Mouse (Mus musculus) heart, postnatal 0 days (tissue): ENCODE measurements at regions not wholly inside any gene's neighbourhood (a gene's known extent, or its start where the extent isn't known, plus 50 kb on each side); places are given as distances from the start of the nearest gene placed in this dataset.

ENCODE experiments used
- ATAC-seq: fragments of 200-750 bp; cut with Nextera tagmentation; 2 replicates; pipeline ENCODE4 v1.8.0; 2017; ENCODE audit warnings: low read depth, moderate number of reproducible peaks, moderate library complexity; ENCODE audit not compliant: insufficient read depth
- DNase-seq: peaks from one replicate; pipeline ENCODE4 v3.0.0-alpha.2; 2016; ENCODE audit warnings: low spot score
- H3K27ac ChIP-seq: fragments of 300-500 bp; sonication (generic); 2 replicates; pipeline ENCODE4 v1.5.1; 2014; ENCODE audit warnings: low read depth, mild to moderate bottlenecking
- H3K27me3 ChIP-seq: fragments of 300-500 bp; sonication (generic); 2 replicates; pipeline ENCODE4 v1.6.1; 2014; ENCODE audit warnings: low read length, mixed read lengths; ENCODE audit not compliant: control insufficient read depth, insufficient read depth
- H3K36me3 ChIP-seq: fragments of 300-500 bp; sonication (generic); replicated peaks from 2 replicates; pipeline ENCODE4 v1.6.1; 2014; ENCODE audit warnings: low read length, mixed read lengths; ENCODE audit not compliant: control insufficient read depth, insufficient read depth
- H3K4me1 ChIP-seq: fragments of 300-500 bp; sonication (generic); 2 replicates; pipeline ENCODE4 v1.6.1; 2014; ENCODE audit warnings: antibody characterized with exemption; ENCODE audit not compliant: control insufficient read depth, insufficient read depth
- H3K4me2 ChIP-seq: fragments of 300-500 bp; sonication (generic); 2 replicates; pipeline ENCODE4 v1.6.1; 2014; ENCODE audit warnings: low read depth, mild to moderate bottlenecking, low read length, moderate library complexity
- H3K4me3 ChIP-seq: fragments of 300-500 bp; sonication (generic); 2 replicates; pipeline ENCODE4 v1.5.1; 2014; ENCODE audit warnings: low read depth, low read length
- H3K9ac ChIP-seq: fragments of 300-500 bp; sonication (generic); replicated peaks from 2 replicates; pipeline ENCODE4 v1.6.1; 2014; ENCODE audit warnings: low read depth, low read length, mixed read lengths
- H3K9me3 ChIP-seq: fragments of 300-500 bp; sonication (generic); replicated peaks from 2 replicates; pipeline ENCODE4 v1.6.1; 2016; ENCODE audit warnings: low read length; ENCODE audit not compliant: control insufficient read depth
- CTCF ChIP-seq: IDR thresholded peaks from 2 replicates; pipeline ENCODE4 v1.5.1; 2016; ENCODE audit warnings: antibody characterized with exemption, control low read depth, low read depth
- EP300 ChIP-seq: IDR thresholded peaks from 2 replicates; pipeline ENCODE4 v1.6.1; 2016; ENCODE audit warnings: antibody characterized with exemption, low read depth
- WGBS: fragments of 180-500 bp; shearing (Covaris S2); extraction: QIAGEN DNeasy Blood & Tissue Kit; methylation state at CpG from one replicate; pipeline ENCODE4 v1.1.7; 2014; 5-methylcytosine and 5-hydroxymethylcytosine counted together

DNA sequence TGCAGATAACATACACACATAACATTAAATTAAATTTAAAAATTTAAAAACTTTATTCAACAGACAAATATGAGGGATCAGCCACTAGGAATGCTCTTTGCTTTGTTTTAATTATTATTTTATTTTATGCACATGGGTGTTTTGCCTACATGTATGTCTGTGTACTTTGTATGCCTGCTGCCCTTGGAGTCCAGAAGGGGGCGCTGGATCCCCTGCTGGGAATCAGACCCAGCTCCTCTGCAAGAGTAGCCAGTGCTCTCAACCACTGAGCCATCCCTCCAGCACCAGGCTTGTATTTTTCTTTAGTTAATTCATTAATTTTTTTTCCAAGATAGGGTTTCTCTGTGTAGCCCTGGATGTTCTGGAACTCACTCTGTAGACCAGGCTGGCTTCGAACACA lies 62.7 kb upstream of the Cecr2 start:
- ATAC-seq = no peak
- Histone ChIP-seq H3K27ac (0 out of 2 replicates have a peak overlapping the region, but pooled peaks have one; percentile 11), H3K36me3 (no peaks in the 10 kb centered on the region), H3K4me3 (no peak overlapping the region), H3K9me3 (no peaks in the 10 kb centered on the region), H3K4me2 (no peak overlapping the region), H3K9ac (no peak overlapping the region), H3K27me3 (0 out of 2 replicates have a peak, but pooled peaks cover 3% of the 10 kb centered on the region), H3K4me1 (no peaks in the 10 kb centered on the region)
- no peak for DNase-seq
- WGBS = 51% methylated on average over 2 of the region's 2 CpGs
- TF ChIP-seq EP300 = no peak
- TF ChIP-seq CTCF = peak; percentile 41

DNA sequence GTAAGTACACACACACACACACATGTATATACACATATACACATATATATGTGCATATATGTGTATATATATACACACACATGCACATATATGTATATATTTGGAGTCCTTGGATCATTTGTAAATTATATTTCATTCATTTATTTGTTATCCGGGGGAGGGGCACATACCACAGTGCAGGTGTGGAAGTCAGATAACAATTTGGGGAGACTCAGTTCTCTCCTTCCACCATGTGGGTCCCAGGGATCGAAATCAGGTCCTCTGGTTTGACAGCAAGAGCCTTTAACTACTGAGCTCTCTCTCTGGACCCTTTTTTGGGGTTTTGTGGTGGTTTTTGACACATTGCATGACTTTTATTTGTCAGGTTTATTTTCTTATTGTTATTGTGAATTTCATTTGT lies 65.8 kb upstream of the Cecr2 start:
- no peak overlapping the region for H3K4me3 ChIP-seq
- ATAC-seq = no peak
- H3K9me3 ChIP-seq = no peaks in the 10 kb centered on the region
- no peak for DNase-seq
- no peak overlapping the region for H3K4me2 ChIP-seq
- H3K27me3 ChIP-seq = no peaks in the 10 kb centered on the region
- no peaks in the 10 kb centered on the region for H3K36me3 ChIP-seq
- no peaks in the 10 kb centered on the region for H3K4me1 ChIP-seq
- 73% methylated on average over 2 of the region's 2 CpGs for WGBS
- H3K27ac ChIP-seq = no peak overlapping the region
- H3K9ac ChIP-seq = no peak overlapping the region
- TF ChIP-seq EP300 (no peak), CTCF (no peak)

DNA sequence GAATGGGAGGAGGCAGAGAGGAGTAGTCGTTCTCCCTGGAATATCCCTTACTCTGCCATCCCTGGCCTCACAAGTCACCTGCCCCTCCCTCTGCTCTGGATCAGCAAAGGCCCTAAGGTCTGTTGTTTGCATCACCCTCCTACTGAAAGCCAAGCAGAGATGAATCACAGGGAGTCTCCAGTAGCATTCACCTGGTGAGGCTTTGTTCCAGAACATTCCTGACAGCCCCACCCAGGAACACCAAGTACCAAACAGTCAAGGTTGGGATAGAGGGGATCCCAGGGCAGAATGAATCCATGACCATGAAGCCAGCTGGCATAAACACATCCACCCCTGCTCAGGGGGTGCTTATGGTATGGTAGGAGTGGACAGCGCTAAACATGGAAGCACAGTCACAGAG lies 67.4 kb upstream of the Hdhd5 start:
- Histone ChIP-seq H3K4me3 (no peak overlapping the region), H3K4me2 (no peak overlapping the region), H3K9ac (no peak overlapping the region), H3K27ac (no peak overlapping the region), H3K27me3 (no peaks in the 10 kb centered on the region), H3K4me1 (no peaks in the 10 kb centered on the region), H3K36me3 (no peaks in the 10 kb centered on the region), H3K9me3 (no peaks in the 10 kb centered on the region)
- TF ChIP-seq EP300 (no peak), CTCF (no peak)
- ATAC-seq (no peak), DNase-seq (no peak)
- 75% methylated on average over 2 of the region's 2 CpGs for WGBS

DNA sequence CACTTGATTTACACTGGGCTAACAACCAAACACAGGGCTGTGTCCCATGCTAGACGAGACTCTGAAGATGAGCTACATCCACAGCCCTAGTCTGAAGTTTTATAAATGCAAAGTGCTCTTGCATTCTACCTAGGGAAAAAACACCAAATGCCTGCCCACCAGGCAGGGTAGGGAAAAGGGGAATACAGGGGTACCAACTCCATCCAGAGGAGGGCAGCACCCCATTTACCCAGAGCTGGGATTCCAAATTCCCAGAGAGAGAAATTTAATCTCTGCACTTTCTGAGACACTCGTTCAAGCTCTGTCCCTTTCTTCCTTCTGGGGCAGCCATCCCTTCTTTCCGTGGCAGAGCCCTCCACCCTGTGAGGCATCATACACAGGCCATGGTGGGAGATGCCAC lies 66.8 kb upstream of the Hdhd5 start:
- TF ChIP-seq EP300 (no peak), CTCF (peak; percentile 38)
- WGBS = 26% methylated on average over 3 of the region's 3 CpGs
- ATAC-seq = no peak
- H3K9ac ChIP-seq = no peak overlapping the region
- no peak for DNase-seq
- no peaks in the 10 kb centered on the region for H3K27me3 ChIP-seq
- no peak overlapping the region for H3K27ac ChIP-seq
- H3K36me3 ChIP-seq = no peaks in the 10 kb centered on the region
- no peak overlapping the region for H3K4me3 ChIP-seq
- H3K4me1 ChIP-seq = no peaks in the 10 kb centered on the region
- H3K9me3 ChIP-seq = no peaks in the 10 kb centered on the region
- no peak overlapping the region for H3K4me2 ChIP-seq

DNA sequence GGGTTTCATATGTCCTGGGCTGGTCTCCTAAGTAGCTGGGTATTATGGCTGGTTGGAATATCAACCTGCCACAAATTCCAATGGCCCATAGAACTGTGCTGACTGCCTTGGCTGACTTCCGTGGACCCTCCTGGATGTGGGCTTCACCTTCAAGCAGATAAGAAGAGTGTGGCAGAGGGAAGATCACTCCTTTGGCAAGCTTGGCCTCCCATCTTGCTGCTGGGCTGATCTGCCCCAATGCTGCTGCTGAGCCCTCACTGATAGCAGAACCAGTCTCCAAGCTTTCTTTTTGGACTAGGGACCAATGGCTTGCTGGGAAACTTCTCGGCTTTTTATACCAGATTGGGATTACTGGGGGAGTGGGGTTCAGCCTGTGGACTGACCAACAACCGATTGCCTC lies 65.6 kb upstream of the Hdhd5 start:
- no peaks in the 10 kb centered on the region for H3K36me3 ChIP-seq
- no peak overlapping the region for H3K4me3 ChIP-seq
- no peak overlapping the region for H3K4me2 ChIP-seq
- no peaks in the 10 kb centered on the region for H3K27me3 ChIP-seq
- H3K27ac ChIP-seq = no peak overlapping the region
- DNase-seq (no peak), ATAC-seq (no peak)
- WGBS = 69% methylated on average over 3 of the region's 3 CpGs
- TF ChIP-seq CTCF = no peak
- TF ChIP-seq EP300 = no peak
- H3K4me1 ChIP-seq = no peaks in the 10 kb centered on the region
- no peaks in the 10 kb centered on the region for H3K9me3 ChIP-seq
- no peak overlapping the region for H3K9ac ChIP-seq

- Histone ChIP-seq H3K27ac (no peak overlapping the region), H3K9ac (no peak overlapping the region), H3K27me3 (no peaks in the 10 kb centered on the region), H3K9me3 (no peaks in the 10 kb centered on the region), H3K4me2 (no peak overlapping the region), H3K4me1 (no peaks in the 10 kb centered on the region), H3K36me3 (no peaks in the 10 kb centered on the region), H3K4me3 (no peak overlapping the region)
- no peak for TF ChIP-seq EP300
- ATAC-seq (no peak), DNase-seq (no peak)
- 87% methylated on average over 8 of the region's 8 CpGs for WGBS
Observed at GRCm38 (mm10) chr6:120594463-120594862, 63.3 kb upstream of the Hdhd5 start.
